Mouse (Mus musculus): ENCODE data around the gene Fcamr.

The Fcamr gene

DNA sequence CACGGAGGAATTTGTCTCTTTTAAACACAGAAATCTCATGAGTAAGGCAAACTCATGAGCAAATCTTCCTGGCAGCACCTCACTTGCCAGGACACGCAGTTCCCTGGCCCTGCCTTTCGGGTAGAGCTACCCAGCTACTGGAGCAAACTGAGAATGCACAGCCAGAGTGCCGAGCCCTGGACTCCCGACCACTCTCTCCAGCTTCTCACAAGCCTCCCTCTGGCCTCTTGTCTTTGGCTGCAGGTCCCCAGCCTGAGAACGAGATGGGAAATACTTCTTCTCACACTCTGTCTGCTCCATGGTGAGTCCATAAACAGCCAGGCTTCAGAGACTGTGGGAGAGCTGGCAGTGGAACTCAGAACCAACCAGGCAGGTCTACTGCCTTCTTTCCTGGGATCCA is 2.3 kb downstream of the Fcamr start:
- DNase-seq (ENCODE audit: low spot score): no peak

DNA sequence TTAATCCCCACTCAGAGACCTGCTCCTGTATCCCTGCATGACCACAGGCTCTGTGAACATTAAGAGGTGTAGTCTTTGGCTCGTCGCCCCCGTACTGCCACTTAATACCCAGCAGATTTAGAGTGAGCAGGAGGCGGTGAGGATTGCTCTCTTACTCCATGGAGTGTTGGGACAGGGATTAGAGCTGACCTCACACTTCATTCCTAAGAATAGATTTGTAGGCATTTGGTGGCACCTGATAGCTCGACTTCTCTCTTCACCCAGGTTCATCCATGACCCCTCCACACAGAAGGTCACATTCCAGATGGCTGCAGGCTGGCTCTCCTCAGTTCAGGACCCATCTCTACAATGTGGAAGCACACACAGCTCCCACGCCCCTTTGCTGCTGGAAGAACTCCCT is 3.6 kb downstream of the Fcamr start:
- DNase-seq (ENCODE audit: low spot score): no peak

DNA sequence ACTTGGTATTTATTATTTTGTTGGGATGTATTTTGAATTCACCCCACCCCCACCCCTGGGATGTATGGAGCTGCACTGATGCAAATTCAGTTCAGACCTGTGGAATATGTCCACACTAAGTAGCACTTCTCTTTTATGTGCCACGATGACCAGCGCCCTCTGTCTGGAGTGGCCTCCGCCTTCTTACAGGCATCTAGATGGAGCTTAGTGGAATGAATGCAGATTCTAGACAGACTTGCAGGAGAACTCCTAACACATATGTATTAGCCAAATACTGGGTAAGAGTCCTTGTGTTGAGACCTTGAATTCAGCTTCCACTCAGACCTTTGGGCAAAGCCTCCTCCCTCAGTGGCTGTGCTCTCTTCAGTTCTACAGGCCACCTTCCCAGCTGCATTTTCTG is 10.2 kb downstream of the Fcamr start:
- DNase-seq (ENCODE audit: low spot score): no peak

DNA sequence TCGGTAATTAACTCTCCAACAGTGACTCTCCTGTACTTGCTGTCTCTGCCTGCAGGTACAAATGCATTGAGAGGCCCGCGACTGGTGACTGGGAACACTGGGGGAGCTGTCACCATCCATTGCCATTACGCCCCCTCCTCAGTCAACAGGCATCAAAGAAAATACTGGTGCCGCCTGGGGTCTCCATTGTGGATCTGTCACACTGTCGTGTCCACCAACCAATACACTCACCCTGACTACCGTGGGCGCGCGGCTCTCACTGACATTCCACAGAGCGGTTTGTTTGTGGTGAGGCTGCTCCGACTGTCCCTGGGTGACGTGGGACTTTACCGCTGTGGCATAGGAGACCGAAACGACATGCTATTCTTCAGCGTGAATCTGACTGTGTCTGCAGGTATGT is 10.6 kb downstream of the Fcamr start:
- DNase-seq (ENCODE audit: low spot score): no peak

DNA sequence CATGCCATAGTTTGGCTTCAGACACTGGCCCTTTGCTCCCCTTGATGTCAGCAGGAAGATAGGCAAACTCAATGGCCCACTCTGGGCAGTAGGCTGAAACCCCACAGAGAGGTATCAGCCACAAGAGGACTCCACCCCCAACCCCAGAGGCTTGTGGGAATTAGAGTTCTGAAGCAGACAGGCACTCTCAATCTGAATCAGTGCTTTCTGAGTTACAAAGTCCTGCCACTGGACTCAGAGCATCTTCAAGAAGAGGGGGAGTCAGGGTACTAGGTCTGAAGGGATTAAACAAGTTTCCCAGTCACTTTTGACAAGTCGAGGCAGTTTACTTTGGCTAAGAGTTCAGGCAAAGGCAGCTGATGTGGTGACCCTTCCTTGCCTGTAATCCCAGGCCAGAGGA is 19.0 kb downstream of the Fcamr start:
- no peak for DNase-seq (ENCODE audit: low spot score)

DNA sequence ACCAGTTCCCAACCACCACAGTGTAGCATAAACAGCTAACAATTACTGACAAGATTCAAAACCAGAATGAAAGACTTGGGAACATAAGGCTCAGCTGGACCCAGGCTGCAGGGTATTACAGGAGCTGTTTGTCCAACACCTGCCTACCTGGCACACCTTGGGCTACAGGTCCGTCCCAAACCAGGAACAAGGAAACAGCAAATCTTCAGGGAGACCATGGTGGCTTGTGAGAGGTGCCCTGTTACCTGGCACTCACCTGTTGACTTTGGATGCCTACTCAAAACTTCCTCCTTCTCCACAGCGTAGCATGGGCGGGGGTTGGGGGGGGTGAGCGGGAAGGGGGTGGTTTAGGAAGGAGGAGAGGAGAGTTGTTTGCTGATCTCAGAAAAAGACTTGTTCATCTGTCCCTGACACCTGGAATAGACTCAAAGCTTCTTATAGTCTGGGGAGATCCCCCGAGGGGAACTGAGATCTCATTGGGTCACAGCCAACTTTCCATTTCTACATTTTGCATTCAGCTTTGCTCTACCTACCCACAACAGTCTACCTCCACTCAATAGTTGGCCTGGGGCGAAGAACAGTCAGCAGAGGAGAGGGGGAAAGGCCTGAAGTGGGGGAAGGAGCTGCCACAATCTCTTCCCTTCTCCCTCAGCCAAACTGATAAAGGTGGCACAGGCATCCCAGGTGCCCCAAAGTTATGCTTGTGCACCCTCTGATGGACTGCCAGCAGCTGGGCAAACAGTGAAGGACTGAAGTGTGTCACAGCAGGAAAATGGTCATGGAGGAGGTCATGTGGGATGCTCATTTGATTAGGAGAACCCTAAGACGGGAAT is 19.8 kb downstream of the Fcamr start:
- DNase-seq (ENCODE audit: low spot score): no peak

DNA sequence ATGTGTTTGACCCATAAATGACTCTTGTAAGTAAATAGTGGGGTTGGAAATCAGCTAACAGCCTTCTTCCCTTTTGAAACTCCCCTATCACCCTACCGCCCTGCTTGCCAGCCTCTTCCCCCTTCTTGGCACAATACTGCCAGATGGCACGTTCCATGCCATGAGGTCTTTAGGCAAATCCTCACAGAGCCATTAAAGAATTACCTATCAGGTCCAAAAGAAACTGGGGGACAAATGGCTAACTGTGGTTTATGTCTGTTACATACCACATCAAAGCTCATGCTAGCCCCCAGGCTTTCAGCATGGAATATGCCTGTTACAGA is 20.4 kb downstream of the Fcamr start:
- no peak for DNase-seq (ENCODE audit: low spot score)

DNA sequence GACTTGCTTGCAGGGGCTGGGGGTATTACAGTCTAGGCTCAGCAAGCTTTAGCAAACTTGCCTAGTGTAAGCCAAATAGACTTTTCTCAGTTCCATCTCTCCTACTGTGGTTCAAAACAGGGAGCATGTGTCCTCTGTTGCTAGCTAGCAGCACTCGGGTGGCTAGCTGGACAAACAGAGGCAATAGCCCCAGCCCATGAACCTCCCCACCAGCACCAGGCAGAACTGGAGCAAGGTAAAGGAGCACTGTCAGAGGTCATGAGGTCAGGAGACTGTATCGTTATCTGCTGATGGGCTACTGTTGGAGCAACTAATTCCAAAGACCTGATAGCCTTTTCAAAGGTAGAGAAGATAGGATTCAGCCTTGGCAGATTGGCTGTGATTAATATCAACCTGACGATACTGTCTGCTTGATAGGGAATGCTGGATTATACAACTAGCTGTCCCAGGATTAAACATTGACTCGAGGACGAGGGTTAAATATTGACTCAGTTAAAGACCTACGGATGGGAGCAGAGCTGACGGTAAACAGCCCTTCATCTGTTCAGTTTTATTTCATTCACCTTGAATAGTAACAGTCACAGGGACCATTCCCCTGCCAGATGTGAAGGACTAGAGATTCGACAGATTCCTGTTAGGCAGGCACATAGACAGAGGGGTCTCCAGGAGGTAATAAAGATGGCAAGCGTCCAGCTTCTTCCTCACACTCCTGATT is 21.4 kb downstream of the Fcamr start:
- no peak for DNase-seq (ENCODE audit: low spot score)

DNA sequence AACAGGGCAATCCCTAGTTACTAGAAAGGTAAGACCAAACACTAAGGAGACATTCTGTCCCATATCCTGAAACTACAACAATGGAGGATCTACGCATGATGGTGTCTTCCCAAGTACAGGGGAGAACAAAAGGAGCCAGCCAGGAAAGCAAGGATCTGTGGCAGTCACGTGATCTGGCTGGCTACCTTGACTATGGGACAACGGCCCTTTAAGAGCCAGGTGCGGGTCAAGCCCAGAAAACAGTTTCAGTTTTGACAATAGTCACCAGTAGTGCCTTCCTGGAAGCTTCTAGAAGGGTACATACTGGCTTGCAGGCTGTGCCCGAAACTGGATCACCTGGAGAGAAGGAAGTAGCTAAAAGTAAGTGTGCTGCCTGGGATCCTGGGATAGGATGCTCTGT is 25.7 kb downstream of the Fcamr start, which contains the start of gene Pigr:
Pigr (plus strand) TSS at position 237 of the 400 bp plus-strand sequence.
- no peak for DNase-seq (ENCODE audit: low spot score)

DNA sequence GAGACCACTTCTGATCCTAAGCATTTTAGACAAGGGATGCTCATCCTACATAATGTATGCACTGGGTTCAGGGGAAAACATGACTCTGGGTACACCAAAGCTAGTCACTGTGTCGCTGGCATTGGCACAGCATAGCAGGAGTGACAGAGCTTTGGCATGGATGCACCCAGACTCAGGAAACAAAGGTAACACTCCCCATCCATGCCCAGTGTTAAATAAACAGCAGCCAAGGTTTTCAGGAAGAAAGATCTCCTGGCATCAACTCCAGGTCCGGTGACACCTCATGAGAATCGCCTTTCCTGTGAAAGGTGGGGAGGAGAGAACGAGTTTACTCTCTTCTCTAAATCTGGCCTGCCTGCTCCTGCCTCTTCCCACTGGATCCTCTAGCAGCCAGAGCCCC is 28.0 kb downstream of the Fcamr start:
- no peak for DNase-seq (ENCODE audit: low spot score)

DNA sequence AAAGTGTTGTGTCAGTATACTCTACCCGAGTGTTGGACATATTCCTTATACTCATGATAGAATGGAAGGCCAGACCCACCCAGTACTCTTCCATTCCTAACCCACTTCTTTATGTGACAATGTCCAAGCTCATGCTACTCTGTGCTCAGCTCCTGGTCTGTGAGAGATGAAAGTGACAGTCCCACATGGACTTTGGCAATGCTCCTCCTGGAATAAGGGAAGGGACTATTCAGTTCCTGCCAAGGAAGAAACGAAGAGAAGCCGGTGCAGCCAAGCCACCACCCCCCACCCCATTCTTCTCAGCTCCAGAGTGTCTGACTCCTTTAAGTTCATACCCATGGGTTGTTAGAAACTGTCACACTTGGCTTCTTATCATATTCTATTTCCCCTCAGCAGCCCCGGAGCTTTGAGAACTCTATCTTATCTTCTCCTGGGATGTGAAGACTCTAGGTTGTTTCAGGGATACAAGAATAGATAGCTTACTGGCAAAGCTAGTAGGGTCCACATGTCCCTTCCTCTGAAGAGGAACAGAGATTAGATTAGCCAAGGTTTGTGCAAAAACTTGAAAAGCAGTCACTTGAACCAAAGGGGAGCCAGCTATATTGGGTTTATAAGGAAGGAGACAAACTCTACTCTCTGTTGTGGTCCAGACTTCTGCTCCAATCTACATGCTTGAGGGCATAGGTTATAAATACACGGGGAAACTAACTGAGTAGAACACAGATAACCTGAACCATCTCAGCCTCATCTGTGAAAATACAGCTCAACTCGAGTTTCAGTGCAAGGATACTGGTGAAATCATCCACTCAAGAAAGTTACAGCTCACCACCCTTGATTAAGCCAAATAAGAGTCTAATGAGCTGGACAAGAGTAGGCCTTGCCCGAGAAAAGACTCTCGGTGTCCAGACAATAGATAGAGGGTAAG is 29.5 kb downstream of the Fcamr start:
- DNase-seq (ENCODE audit: low spot score): no peak

DNA sequence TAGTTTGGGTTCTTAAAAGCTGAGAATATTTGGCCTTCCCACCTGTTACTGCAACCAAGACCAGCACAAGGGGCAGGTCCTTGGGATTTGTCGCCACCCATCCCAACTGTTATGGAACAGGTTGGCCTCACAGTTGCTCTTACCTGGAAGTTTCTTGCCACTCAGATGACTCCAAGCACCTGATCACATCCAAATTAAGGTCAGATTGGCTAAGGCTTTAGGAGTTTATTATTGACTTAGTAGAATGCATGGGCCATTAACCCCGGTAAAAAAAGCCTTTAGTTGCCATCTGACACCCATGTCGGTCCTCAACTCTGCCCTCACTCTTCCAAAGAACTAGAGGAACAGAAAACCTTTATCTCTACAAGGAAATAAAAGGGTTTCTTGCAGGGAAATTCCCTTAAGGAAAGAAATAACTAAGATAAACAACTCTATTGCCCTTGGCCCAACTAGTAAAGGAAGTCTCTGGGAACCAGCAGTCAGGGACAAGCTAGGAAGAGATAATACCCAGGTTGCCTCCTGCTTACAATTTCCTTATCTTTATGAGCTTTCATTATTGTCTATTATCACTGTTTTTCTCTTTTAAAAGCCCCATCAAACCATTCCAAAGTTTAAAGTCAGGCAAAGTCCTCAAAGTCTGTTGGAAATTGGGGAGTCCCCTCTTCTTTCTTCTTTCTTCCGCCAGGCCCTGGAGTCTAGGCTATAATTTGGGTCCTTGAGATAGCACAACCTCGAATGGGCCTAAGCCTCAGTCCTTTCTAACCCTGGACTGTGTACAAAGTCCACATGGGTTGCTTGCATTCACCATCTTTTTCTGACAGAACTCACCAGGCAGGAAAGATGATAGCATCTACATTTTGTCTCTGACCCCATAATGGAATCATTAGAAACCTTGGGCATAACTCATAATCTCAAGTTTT is 31.8 kb downstream of the Fcamr start:
- DNase-seq (ENCODE audit: low spot score): no peak

DNA sequence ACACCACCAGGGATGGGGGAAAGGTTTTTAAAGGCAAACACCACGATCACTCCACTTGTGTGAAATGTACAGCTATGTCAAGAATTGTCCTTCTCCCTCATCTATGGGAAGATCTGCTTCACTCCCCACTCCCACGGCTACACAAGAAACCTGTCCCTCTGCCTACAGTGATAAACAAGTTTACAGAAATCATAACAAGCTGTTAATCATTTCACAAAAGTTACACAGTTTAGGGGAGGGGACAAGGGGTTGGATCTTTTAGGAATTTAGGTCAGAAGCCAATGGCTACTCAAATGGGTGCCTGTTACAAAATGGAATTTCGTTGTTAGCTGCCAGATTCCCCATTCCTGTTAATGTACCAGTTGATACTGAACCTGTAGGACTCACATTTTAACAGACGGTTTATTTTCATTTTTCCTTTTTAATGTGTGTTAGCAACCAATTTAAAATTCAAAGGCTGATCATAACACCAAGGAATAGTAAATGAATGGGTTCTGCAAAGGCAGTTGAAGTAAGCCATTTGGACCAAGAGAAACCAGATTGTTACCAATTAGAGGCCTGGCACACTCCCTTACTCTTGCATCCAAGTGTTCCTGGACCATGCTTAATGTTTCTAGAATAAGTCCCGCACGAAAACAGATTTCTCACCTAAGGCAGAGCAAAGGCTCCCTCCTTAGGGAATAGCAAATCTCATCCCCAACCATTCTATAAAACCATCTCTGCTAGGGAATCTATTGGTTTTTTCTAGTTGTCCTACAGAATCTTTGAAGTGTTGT is 34.6 kb downstream of the Fcamr start:
- DNase-seq (ENCODE audit: low spot score): no peak

DNA sequence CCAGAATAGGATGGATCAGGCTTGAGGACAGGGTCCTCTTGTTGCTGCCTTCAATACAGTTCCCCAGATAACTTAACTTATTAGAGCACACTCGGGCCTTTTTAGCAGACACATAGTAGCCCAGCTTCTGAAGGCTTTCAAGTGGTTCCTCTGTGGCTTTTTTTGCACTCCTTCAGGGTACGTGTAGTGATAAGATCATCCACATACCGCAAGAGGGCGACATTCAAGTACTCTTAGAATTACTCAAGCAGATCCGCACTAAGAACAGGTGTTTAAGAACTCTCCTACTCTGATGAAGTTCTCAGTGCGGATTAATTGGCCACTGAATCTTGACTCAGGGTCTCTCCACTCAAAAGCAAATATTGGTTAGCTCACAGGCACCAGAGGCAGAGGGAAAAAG is 37.6 kb downstream of the Fcamr start:
- peak; percentile 38 for DNase-seq (ENCODE audit: low spot score)

DNA sequence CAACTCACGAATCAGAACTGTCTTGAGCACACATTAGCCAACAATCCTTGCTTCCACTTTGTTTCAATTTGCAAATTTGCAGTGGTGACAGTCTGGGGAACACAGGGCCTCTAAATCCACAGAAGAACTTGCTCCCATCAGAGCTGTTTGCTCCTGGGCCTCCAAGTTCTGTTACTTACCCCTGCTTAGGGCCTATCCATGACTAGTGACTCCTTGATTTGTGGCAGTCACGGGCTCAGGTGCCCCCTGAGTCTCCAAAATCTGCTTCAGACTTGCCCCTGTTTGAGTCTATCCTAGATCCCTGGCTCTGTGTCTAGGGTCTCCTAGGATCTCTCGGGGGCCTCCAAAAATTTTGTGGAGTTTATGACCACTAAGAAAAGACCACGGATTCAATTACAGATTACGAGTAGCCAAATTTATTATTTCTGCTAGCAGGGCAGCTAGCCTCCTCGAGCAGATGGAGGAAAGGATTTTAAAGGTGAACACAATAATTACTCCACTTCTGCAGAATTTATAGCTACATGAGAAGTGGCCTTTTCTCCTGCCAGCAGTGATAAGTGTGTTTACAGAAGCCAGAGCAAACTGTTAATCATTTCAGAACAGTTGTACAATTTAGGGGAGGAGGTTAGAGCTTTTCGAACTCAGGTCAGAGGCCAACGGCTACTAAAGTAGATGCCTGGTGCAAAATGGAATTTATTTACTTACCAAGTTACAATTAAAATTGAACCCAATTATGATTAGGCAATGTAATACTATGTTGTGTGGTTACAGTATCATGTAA is 40.1 kb downstream of the Fcamr start:
- DNase-seq (ENCODE audit: low spot score): no peak

DNA sequence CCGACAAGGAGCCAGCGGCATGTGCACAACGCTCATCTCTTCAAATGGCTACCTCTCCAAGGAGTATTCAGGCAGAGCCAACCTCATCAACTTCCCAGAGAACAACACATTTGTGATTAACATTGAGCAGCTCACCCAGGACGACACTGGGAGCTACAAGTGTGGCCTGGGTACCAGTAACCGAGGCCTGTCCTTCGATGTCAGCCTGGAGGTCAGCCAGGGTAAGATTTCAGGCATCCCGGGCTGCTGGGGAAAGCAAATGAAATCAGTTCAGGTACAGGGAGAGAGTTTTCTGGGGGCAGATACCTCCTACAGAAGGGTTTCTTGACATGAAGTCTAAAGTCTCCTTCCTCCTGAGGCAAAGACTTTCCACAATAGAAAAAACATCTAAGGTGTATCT is 40.9 kb downstream of the Fcamr start:
- DNase-seq (ENCODE audit: low spot score): no peak

DNA sequence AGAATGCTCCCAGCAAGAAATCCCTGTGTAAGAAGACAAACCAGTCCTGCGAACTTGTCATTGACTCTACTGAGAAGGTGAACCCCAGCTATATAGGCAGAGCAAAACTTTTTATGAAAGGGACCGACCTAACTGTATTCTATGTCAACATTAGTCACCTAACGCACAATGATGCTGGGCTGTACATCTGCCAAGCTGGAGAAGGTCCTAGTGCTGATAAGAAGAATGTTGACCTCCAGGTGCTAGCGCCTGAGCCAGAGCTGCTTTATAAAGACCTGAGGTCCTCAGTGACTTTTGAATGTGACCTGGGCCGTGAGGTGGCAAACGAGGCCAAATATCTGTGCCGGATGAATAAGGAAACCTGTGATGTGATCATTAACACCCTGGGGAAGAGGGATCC is 43.8 kb downstream of the Fcamr start:
- no peak for DNase-seq (ENCODE audit: low spot score)

DNA sequence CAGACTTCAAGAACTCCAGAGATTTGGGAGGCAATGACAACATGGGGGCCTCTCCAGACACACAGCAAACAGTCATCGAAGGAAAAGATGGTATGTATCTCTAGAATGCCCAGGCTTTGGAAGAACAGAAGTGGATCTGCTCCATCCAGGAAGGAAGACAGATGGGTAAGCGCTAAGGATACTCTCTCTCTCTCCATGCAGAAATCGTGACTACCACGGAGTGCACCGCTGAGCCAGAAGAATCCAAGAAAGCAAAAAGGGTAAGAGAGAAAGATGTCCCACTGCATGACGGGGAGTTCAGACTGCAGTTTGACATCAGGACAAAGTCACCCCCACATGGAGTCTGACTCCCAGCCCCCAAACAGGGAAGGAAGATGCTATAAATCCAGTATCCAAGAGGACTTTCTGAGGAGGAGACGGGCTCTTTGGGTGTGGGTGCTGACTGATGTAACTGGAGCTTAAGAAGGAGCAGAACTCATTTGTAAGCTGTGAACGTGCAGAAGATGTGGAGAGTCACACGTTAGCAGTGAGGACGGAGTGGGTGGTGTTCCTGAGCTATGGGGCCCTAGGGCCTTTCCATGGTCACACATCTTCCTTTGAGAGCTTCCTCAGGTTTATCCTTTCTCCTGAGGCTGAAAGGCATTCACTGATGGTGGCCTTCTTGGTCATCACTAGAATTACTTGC is 49.0 kb downstream of the Fcamr start:
- DNase-seq (ENCODE audit: low spot score): no peak

DNA sequence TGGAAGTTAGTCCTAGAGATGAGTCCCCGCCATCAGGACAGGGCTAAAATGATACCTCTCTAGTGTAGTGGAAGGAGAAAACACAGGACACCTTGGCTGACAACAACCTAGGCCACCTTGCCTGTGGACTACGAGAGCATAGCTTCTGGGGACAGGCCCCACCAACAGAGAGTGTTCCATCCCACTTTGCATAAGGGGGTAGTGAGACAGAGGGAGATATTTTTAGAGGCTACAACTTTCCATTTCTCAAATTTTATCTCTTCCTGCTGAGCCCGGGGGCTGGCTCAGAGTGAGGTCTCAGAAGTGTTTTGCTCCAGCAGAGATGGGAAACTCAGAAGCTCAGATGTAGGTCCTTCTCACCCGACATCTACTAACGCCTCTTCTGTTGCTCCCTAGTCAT is 49.7 kb downstream of the Fcamr start:
- no peak for DNase-seq (ENCODE audit: low spot score)

All from embryo, embryonic 10.5 days (tissue).